Mouse (Mus musculus) right cerebral cortex, postnatal 14 days (tissue): ENCODE data around the gene Gbf1.
"Not testable (repeated sequence)": the region's sequence is repeated elsewhere in the genome, so short reads cannot be mapped to it uniquely, and the experiment has no call there.

Experiments used
- DNase-seq: peaks from one replicate; pipeline ENCODE4 v3.0.0; 2022

The Gbf1 gene

GRCm38 (mm10) chr19:46152127-46152803, at the start of gene Gbf1:
Gene Gbf1 (plus strand): TSS chr19:46152509.
- peak; percentile 89 for DNase-seq

DNA sequence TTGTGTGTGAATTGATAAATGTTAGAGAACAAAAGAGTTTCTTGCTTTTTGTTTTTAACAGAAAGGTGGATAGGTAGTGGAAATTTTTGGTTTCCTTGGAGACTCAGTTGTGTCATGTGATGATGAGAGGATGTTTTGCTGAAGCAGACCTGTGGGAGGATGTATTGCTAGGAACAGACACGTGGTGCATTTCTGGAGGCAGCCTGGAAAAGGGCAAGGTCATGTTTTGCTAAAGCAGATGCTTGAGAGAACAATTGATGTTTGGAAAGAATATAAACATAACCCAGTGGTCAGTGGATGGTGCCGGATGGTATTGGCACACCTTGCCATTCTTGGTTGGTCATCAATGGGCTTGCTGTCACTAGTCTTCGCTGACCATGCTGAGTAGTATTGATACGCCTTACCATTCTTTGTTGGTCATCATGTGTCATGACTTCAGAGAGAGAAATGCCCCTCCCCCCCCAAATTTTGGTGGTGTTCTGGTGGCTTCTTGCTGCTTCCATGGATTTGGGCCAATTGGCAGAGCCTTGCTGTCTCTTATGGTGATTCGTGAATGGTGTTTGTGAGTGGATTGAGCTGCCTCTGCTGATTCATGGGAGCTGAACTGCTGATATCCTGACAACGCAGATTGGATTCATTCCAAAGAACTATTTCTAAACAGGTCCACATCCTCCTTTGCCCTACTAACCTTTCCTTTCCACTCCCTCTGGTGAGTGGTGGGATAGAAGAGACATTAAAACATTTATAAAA, 48.7 kb upstream of the Gbf1 start:
- no peak for DNase-seq

GRCm38 (mm10) chr19:46104187-46104557, 48.1 kb upstream of the Gbf1 start:
- no peak for DNase-seq

- DNase-seq = no peak
These were observed 42.1 kb upstream of the Gbf1 start for GRCm38 (mm10) chr19:46110214-46110613.

GRCm38 (mm10) chr19:46110781-46111180, 41.5 kb upstream of the Gbf1 start:
- no peak for DNase-seq

DNA sequence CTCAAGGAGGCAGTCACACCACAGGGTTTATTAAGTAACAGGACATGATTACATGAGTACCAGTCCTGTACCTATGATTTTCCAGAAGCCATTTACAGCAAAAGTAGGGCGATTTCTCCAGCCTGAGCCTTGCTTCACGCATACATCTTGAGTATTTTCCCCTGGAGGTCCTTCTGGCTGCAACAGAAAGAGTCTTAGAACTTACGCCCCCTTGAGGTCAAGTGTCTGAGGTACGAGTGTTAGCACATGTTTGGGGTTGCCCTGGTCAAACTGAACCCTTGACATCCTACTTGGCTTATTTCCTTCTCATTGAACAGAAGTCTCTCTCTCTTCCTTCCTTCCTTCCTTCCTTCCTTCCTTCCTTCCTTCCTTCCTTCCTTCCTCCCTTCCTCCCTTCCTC, 37.7 kb upstream of the Gbf1 start:
- DNase-seq = no peak

- no peak for DNase-seq
These were observed 32.9 kb upstream of the Gbf1 start for GRCm38 (mm10) chr19:46119458-46119857.

DNA sequence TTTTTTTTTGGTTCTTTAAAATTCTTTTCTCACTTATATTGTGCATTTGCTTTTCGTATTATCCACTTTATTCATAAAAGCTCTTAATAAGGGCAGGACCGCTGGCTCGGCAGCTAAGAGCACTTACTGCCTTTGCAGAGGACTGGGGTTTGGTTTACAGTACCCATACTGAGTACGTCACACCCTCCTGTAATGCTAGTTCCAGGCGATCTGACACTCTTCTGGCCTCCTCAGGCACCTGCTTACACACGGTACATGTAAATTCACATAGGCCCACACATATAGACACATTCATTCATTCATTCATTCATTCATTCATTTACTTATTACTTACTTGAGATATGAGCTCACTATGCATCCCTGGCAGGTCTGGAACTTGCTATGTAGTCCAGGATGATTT, 31.4 kb upstream of the Gbf1 start:
- no peak for DNase-seq

GRCm38 (mm10) chr19:46123876-46124275, 28.4 kb upstream of the Gbf1 start:
- no peak for DNase-seq

GRCm38 (mm10) chr19:46124651-46125050, 27.7 kb upstream of the Gbf1 start:
- no peak for DNase-seq

DNA sequence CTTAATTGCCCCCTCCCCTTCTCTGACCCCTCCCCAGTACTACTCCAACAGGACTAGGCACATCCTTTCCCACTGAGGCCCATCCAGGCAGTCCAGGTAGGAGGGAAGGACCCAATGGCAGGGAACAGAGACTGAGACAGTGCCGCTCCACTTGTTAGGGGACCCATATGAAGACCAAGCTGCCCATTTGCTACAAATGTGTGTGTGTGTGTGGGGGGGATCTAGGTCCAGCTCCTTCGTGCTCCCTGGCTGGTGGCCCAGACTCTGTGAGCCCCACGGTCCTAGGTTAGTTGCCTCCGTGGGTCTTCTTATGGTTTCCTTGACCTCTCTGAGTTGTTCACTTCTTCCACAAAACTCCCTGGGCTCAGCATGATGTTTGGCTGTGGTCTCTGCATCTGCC, 26.0 kb upstream of the Gbf1 start:
- DNase-seq = no peak

GRCm38 (mm10) chr19:46129737-46130136, 22.6 kb upstream of the Gbf1 start:
- not testable (repeated sequence) for DNase-seq

GRCm38 (mm10) chr19:46131283-46131682, 21.0 kb upstream of the Gbf1 start:
- no peak for DNase-seq

DNA sequence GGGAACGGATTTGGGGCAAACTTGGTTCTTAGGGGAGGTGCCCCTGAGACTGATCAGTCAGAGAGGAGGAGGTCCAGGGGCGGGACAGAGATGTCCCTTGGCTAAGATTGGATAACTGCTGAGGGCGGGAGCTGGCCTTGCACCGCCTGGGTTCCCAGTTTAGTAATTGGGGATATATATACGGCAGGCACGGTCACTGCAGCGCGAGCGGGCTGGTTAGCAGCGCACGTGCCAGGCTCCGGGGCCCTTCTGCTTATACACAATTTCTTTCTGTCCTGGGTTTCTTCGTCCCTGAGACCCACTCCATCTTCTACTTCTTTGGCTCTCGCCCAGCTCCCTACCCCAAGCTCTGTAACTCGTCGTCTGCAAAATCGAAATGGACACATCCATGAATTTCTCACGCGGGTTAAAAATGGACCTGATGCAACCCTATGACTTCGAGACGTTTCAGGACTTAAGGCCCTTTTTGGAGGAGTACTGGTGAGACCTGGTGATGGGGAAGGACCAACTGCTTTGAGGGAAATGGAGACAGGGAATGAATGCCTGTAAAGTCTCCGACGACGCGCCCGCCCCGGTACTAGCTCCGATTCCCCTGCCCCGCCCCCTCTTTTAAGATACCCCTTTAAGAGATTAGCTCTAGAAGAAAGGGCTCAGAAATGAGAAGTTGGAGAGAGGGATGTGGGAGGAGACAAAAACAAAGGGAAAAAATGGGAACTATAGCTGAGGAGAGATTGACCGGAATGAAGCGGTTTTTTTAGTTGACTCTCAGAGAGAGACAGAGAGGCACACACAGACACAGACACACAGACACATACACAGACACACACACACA, 20.4 kb upstream of the Gbf1 start, which contains the start of gene Elovl3:
Elovl3 (plus strand) TSS at position 204 of the 832 bp plus-strand sequence.
- DNase-seq = peak; percentile 16

- no peak for DNase-seq
These were observed 19.7 kb upstream of the Gbf1 start for GRCm38 (mm10) chr19:46132577-46132976.

DNA sequence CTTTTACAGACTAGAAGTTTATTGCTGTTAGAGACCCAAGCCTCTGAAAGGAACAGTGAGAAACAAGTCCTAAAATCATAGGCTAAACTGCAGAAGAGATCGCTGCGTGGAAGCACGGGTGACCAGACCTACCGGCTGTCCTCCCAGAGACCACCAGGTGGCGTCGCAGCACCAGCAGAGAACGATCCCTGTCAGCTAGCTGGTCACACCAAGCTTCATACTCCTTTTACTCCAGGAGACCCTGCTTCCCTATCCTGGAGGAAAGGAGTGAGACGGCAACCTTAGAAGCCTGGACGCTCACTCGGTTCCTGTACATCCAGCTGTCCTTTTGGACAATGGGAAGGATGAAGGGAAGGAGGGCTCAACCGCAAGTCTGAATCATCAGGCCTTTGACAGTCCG, 17.0 kb upstream of the Gbf1 start:
- peak; percentile 96 for DNase-seq

DNA sequence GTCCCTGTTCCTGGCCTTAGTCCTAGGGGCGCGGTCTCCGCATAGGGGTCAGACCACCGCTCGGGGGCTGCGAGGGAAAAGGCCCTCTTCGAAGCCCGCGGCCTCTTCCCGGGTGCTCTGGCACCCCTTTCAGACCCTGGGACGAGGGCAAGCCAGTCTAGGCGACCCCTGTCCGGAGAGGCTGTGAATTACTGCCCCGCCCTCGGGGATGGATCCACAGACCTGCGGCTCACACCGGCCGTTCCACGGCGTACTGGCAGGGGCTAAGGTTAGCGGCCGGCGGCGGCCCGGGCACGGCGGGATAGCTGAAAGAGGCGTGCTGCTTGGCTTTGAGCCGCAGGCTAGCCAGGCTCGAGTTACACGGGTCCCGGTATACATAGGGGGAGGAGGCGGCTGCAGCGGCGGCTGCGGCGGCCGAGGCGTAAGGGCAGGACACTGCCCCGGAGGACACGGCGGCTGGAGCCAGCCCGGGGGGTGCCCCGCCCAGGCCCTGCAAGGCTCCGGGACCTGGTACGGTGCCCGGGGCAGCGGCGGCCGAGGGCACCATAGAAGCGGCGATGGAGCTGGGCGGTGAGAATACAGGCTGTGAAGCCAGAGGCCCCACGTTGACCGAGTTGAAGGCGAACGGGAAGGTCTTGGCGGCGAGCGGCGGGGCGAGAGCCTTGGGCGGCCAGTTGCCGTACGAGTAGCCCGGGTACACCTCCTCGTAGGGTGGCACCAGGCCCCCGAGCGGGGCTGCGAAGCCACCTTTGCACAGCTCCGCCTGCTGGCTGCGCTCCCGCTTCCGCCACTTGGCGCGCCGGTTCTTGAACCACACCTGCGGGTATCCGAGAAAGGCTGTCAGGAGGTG, 16.3 kb upstream of the Gbf1 start:
- peak; percentile 26 for DNase-seq

- DNase-seq = peak; percentile 61
These were observed 15.4 kb upstream of the Gbf1 start for GRCm38 (mm10) chr19:46136639-46137580.

GRCm38 (mm10) chr19:46140324-46140723, 12.0 kb upstream of the Gbf1 start:
- DNase-seq = no peak

DNA sequence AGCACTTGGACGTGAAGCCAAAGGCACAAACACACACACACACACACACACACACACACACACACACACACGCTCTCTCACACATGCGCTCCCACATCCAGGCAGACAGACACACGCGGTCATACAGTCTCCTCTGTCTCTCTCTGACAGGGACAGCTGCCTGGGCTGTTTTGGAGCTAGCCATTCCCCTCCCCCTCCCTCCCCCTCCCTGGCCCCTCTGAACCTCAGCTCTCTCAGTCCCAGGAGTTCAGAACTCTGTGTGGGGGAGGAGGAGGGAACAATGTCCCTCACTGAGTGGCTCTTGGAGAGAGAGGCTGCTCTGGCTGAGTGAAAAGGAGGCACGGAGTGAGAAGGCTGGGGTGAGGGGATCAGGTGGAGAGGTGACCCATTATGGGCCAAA, 11.2 kb upstream of the Gbf1 start:
- no peak for DNase-seq
